Mouse (Mus musculus) T-helper 2 cell (primary cell): ENCODE measurements at regions not wholly inside any gene's neighbourhood (a gene's known extent, or its start where the extent isn't known, plus 50 kb on each side); places are given as distances from the start of the nearest gene placed in this dataset.

Source experiments
- in situ Hi-C: fragments of 300-600 bp; cut with MboI, MseI; formaldehyde crosslinking; loops from one replicate; pipeline ENCODE4 v1.15.1; 2025; ENCODE audit warnings: high pct_unique_total_duplicates

GRCm38 (mm10) chr8:128284816-128285215 lies 73.6 kb upstream of the Nrp1 start:
- in situ Hi-C loops, result no loop called here

GRCm38 (mm10) chr8:128290076-128290475 lies 68.3 kb upstream of the Nrp1 start:
- in situ Hi-C loops, result no loop called here

GRCm38 (mm10) chr8:128292394-128292793 lies 66.0 kb upstream of the Nrp1 start:
- in situ Hi-C loops, result no loop called here

- in situ Hi-C loops, result no loop called here
Measured at GRCm38 (mm10) chr8:128296728-128297380, 61.5 kb upstream of the Nrp1 start.

GRCm38 (mm10) chr8:128302322-128302721 lies 56.1 kb upstream of the Nrp1 start:
- in situ Hi-C loops, result no loop called here
